In genomic region chr2:63239326-63239725, GRCm38 (mm10) we compare ENCODE assay signal across 15 mouse cellular contexts. TPM values are rescaled to one million over a fixed set of nuclear protein-coding genes. Genes with fewer than 3 reads are reported as not detected.
"Had no signal": no experiment of that assay in that cellular context is flagged by ENCODE, and none has a peak within 500 bp of the region (broad histone marks: within the 10 kb centered on the region; RNA-seq: fewer than 3 reads in every experiment).

No protein-coding gene starts in this region.

- DNase-seq: kidney, adult 2 months; kidney, postnatal 25 days; layer of hippocampus, adult 9-11 months; layer of hippocampus, postnatal 36 days; lung, embryonic 14.5 days; lung, postnatal 10 days; lung, postnatal 4 days; retina, postnatal 1 day; thymus, postnatal 36 days had no signal

- H3K27ac ChIP-seq: kidney, embryonic 15.5 days; limb, embryonic 15.5 days; liver, embryonic 12.5 days; midbrain, embryonic 15.5 days; neural tube, embryonic 13.5 days had no signal

- H3K4me3 ChIP-seq: kidney, embryonic 15.5 days; limb, embryonic 15.5 days; liver, embryonic 12.5 days; midbrain, embryonic 15.5 days; neural tube, embryonic 13.5 days had no signal

RNA-seq across cellular contexts. Expression of gene Kcnh7, which starts 55.2 kb away (rescaled TPM):
- total RNA-seq: megakaryocyte, adult 5-6 weeks had no signal
